Mouse (Mus musculus) inflammation-experienced regulatory T-cells, adult 6 months (primary cell): ENCODE measurements around the gene Casp8ap2. TPM values are rescaled to one million over a fixed set of nuclear protein-coding genes. Genes with fewer than 3 reads are reported as not detected.

ENCODE experiments used
- ATAC-seq: one replicate; pipeline ENCODE4 v1.8.0; 2017
- polyA plus RNA-seq, 3 experiments: library from polyadenylated mRNA; unstranded; fragments of 100-300 nt; shearing (Covaris generic); gene quantifications; one replicate each; pipeline ENCODE4 v1.2.1; 2017

The Casp8ap2 gene
- 10 to 100 TPM; 37.4 to 47.1 (median 46.6) TPM for polyA plus RNA-seq

GRCm38 (mm10) chr4:32615034-32615881 lies at the start of gene Casp8ap2:
Casp8ap2 (plus strand) TSS chr4:32615451.
- ATAC-seq, result peak; percentile 97

- no peak for ATAC-seq
Observed at GRCm38 (mm10) chr4:32569054-32569453, 46.2 kb upstream of the Casp8ap2 start.

GRCm38 (mm10) chr4:32569995-32570938 lies 45.0 kb upstream of the Casp8ap2 start:
- no peak for ATAC-seq

GRCm38 (mm10) chr4:32570939-32571317 lies 44.3 kb upstream of the Casp8ap2 start:
- ATAC-seq, result peak; percentile 56

- no peak for ATAC-seq
Observed at GRCm38 (mm10) chr4:32571441-32571840, 43.8 kb upstream of the Casp8ap2 start.

GRCm38 (mm10) chr4:32572118-32572517 lies 43.1 kb upstream of the Casp8ap2 start:
- peak; percentile 73 for ATAC-seq

GRCm38 (mm10) chr4:32573586-32573985 lies 41.7 kb upstream of the Casp8ap2 start:
- ATAC-seq, result no peak

- no peak for ATAC-seq
Observed at GRCm38 (mm10) chr4:32574604-32575003, 40.6 kb upstream of the Casp8ap2 start.

GRCm38 (mm10) chr4:32575165-32575564 lies 40.1 kb upstream of the Casp8ap2 start:
- no peak for ATAC-seq

- ATAC-seq, result no peak
Observed at GRCm38 (mm10) chr4:32579850-32580249, 35.4 kb upstream of the Casp8ap2 start.

GRCm38 (mm10) chr4:32584181-32584580 lies 31.1 kb upstream of the Casp8ap2 start:
- no peak for ATAC-seq

- ATAC-seq, result peak; percentile 54
Observed at GRCm38 (mm10) chr4:32586596-32586995, 28.7 kb upstream of the Casp8ap2 start.

- ATAC-seq, result peak; percentile 50
Observed at GRCm38 (mm10) chr4:32587543-32587942, 27.7 kb upstream of the Casp8ap2 start.

- ATAC-seq, result peak; percentile 88
Observed at GRCm38 (mm10) chr4:32588237-32588636, 27.0 kb upstream of the Casp8ap2 start.

- no peak for ATAC-seq
Observed at GRCm38 (mm10) chr4:32601135-32601534, 14.1 kb upstream of the Casp8ap2 start.

- no peak for ATAC-seq
Observed at GRCm38 (mm10) chr4:32602660-32603059, 12.6 kb upstream of the Casp8ap2 start, which contains the start of gene Gja10. Gja10 (minus strand) TSS chr4:32602760.

GRCm38 (mm10) chr4:32621637-32622036 lies 6.4 kb downstream of the Casp8ap2 start:
- no peak for ATAC-seq

GRCm38 (mm10) chr4:32651669-32652068 lies 36.4 kb downstream of the Casp8ap2 start:
- ATAC-seq, result no peak

- no peak for ATAC-seq
Observed at GRCm38 (mm10) chr4:32656146-32656904, 41.1 kb downstream of the Casp8ap2 start.

- peak; percentile 92 for ATAC-seq
Observed at GRCm38 (mm10) chr4:32656918-32657662, 41.8 kb downstream of the Casp8ap2 start, which contains the start of gene Mdn1. Mdn1 (plus strand) TSS chr4:32657119.

- no peak for ATAC-seq
Observed at GRCm38 (mm10) chr4:32665843-32666242, 50.6 kb downstream of the Casp8ap2 start.

- no peak for ATAC-seq
Observed at GRCm38 (mm10) chr4:32668291-32668690, 53.0 kb downstream of the Casp8ap2 start.
